Mouse (Mus musculus) limb, embryonic 13.5 days (tissue): ENCODE data around the gene Xxylt1. TPM values are rescaled to one million over a fixed set of nuclear protein-coding genes. Genes with fewer than 3 reads are reported as not detected.

Experiments
- ATAC-seq: fragments of 200-750 bp; cut with Nextera tagmentation; 2 replicates; pipeline ENCODE4 v1.8.0; 2017; ENCODE audit warnings: low read depth, moderate number of reproducible peaks, moderate TSS enrichment; ENCODE audit not compliant: low FRiP score
- H3K27ac ChIP-seq: fragments of 300-500 bp; sonication (generic); 2 replicates; pipeline ENCODE4 v1.5.1; 2015; ENCODE audit warnings: inconsistent platforms, mild to moderate bottlenecking, moderate library complexity
- H3K27me3 ChIP-seq: fragments of 300-500 bp; sonication (generic); 2 replicates; pipeline ENCODE4 v1.6.1; 2015; ENCODE audit warnings: mild to moderate bottlenecking, inconsistent platforms
- H3K36me3 ChIP-seq: fragments of 300-500 bp; sonication (generic); 2 replicates; pipeline ENCODE4 v1.6.1; 2015; ENCODE audit warnings: inconsistent platforms, mild to moderate bottlenecking, moderate library complexity
- H3K4me1 ChIP-seq: fragments of 300-500 bp; sonication (generic); 2 replicates; pipeline ENCODE4 v1.6.1; 2015; ENCODE audit warnings: inconsistent platforms
- H3K4me2 ChIP-seq: fragments of 300-500 bp; sonication (generic); replicated peaks from 2 replicates; pipeline ENCODE4 v1.6.1; 2015; ENCODE audit warnings: inconsistent platforms, mild to moderate bottlenecking, moderate library complexity
- H3K4me3 ChIP-seq: fragments of 300-500 bp; sonication (generic); 2 replicates; pipeline ENCODE4 v1.5.1; 2015; ENCODE audit warnings: moderate library complexity, mild to moderate bottlenecking, inconsistent platforms
- H3K9ac ChIP-seq: fragments of 300-500 bp; sonication (generic); 2 replicates; pipeline ENCODE4 v1.6.1; 2015; ENCODE audit warnings: mild to moderate bottlenecking, inconsistent platforms
- H3K9me3 ChIP-seq: fragments of 300-500 bp; sonication (generic); 2 replicates; pipeline ENCODE4 v1.6.1; 2016; ENCODE audit warnings: inconsistent platforms
- WGBS: fragments of 180-500 bp; shearing (Covaris S2); methylation state at CpG from one replicate; pipeline ENCODE4 v1.1.7; 2015; 5-methylcytosine and 5-hydroxymethylcytosine counted together
- polyA plus RNA-seq: library from polyadenylated mRNA; unstranded; fragments of >200 nt; fragmentation: Nextera tagmentation; extraction: Ambion mirVana; gene quantifications from 2 replicates; pipeline ENCODE4 v1.2.1, GENCODE M21; 2015

Xxylt1 gene
- polyA plus RNA-seq, 1 experiment from 2014 or later = 18.3 TPM

DNA sequence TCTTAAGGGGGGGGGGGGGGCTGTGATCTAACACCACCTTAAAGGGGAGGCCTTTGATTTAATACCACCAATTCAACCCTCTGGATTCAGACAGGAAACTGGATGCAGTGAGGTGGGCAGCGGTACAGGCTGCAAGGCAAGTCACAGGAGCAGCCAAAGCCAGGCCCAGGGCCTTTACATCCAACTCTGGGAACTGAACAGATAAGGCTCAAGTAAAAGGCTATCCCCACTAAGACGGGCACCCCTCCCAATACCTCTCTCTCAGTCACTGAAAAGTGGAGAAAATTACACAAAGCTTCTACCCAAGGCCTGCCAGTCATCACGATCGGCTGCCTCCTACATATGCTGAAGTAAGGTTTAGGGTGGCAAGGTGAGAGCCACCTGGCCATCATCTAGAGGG, 21.5 kb downstream of the Xxylt1 start:
- no peaks in the 10 kb centered on the region for H3K27me3 ChIP-seq
- 66% methylated on average over 4 of the region's 4 CpGs for WGBS
- H3K4me1 ChIP-seq = peaks cover 21% of the 10 kb centered on the region
- no peak overlapping the region for H3K4me2 ChIP-seq
- H3K9me3 ChIP-seq = no peaks in the 10 kb centered on the region
- no peak overlapping the region for H3K4me3 ChIP-seq
- H3K27ac ChIP-seq = no peak overlapping the region
- no peak for ATAC-seq
- H3K9ac ChIP-seq = no peak overlapping the region
- no peaks in the 10 kb centered on the region for H3K36me3 ChIP-seq

GRCm38 (mm10) chr16:31052812-31053211, 28.4 kb downstream of the Xxylt1 start:
- Histone ChIP-seq H3K27ac (no peak overlapping the region), H3K36me3 (0 out of 2 replicates have a peak, but pooled peaks cover 4% of the 10 kb centered on the region), H3K4me2 (no peak overlapping the region), H3K27me3 (no peaks in the 10 kb centered on the region), H3K9ac (no peak overlapping the region), H3K4me1 (peaks cover 8% of the 10 kb centered on the region), H3K4me3 (no peak overlapping the region), H3K9me3 (no peaks in the 10 kb centered on the region)
- 61% methylated on average over 6 of the region's 6 CpGs for WGBS
- no peak for ATAC-seq

DNA sequence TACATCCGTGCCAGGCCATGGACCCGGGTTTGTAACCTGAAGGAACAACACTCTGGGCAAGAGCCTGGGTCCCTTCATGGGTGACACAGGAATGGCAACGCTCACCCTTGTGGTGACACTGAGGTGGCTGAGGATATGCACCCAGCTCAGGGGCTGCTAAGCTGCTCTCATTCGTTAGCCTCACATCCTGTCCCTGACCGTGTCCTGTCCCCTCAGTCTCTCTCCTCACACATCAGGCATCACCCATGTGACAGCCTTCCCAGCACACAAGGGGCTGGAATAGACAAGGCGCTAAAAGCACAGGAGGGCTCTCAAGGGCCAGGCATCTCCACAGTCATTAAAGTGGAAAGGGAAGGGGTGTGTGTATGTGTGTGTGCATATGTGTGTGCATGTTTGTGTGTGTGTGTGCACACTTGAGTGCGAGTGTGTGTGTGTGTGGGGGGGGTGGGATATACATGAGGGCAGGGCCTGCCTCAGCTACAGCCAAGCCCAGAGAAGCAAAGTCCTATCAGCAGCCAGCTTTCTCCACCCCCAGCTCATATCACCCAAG, 29.0 kb downstream of the Xxylt1 start:
- Histone ChIP-seq H3K4me2 (no peak overlapping the region), H3K9me3 (no peaks in the 10 kb centered on the region), H3K27ac (no peak overlapping the region), H3K4me3 (no peak overlapping the region), H3K9ac (no peak overlapping the region), H3K36me3 (0 out of 2 replicates have a peak, but pooled peaks cover 4% of the 10 kb centered on the region), H3K4me1 (peaks cover 13% of the 10 kb centered on the region), H3K27me3 (no peaks in the 10 kb centered on the region)
- no peak for ATAC-seq
- WGBS = 75% methylated on average over 7 of the region's 7 CpGs

DNA sequence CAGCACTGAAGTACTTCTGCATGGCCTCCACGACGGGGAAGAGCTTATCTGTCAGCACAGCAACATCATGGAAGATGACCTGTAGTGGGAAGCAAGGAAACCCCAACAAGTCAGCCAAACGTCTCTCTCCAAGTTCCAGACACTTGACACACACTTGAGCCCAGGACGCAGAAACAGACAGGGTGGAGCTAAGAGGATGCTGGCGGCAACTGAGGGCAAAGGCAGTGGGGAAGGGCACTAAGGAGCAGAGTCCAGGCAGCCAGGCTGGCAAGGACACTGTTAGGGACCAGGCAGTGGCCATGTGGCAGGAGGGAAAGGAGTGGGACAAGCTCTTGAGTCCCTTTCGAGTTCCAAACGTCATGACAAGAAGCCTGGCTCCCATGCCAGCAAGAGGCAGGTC, 30.5 kb downstream of the Xxylt1 start:
- H3K4me2 ChIP-seq = no peak overlapping the region
- H3K27ac ChIP-seq = no peak overlapping the region
- no peak overlapping the region for H3K9ac ChIP-seq
- H3K27me3 ChIP-seq = no peaks in the 10 kb centered on the region
- ATAC-seq = no peak
- H3K36me3 ChIP-seq = 0 out of 2 replicates have a peak, but pooled peaks cover 4% of the 10 kb centered on the region
- H3K4me3 ChIP-seq = no peak overlapping the region
- H3K4me1 ChIP-seq = peaks cover 17% of the 10 kb centered on the region
- H3K9me3 ChIP-seq = no peaks in the 10 kb centered on the region
- WGBS = 90% methylated on average over 7 of the region's 7 CpGs

DNA sequence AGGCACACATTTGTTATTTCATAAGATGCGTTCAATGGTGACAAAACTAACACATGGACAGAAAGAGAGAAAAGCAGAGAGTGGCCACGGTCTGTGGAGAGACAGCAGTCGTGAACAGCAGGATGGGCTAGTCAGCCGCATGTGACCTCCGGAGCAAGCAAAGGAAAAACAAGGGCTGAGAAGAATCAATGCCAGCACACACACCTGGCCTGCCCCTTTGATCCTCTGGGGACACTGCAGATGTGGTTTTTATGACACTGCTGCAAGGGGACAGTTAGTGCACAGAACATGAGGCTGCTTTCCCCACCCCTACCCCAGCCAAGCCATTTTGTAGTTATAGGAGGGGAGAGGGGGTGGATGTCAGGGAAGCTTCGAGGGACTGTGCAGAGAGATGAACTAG, 33.0 kb downstream of the Xxylt1 start:
- Histone ChIP-seq H3K4me3 (no peak overlapping the region), H3K27ac (no peak overlapping the region), H3K9me3 (no peaks in the 10 kb centered on the region), H3K9ac (no peak overlapping the region), H3K27me3 (no peaks in the 10 kb centered on the region), H3K36me3 (0 out of 2 replicates have a peak, but pooled peaks cover 4% of the 10 kb centered on the region), H3K4me1 (peaks cover 17% of the 10 kb centered on the region), H3K4me2 (no peak overlapping the region)
- no peak for ATAC-seq
- 36% methylated on average over 6 of the region's 6 CpGs for WGBS

DNA sequence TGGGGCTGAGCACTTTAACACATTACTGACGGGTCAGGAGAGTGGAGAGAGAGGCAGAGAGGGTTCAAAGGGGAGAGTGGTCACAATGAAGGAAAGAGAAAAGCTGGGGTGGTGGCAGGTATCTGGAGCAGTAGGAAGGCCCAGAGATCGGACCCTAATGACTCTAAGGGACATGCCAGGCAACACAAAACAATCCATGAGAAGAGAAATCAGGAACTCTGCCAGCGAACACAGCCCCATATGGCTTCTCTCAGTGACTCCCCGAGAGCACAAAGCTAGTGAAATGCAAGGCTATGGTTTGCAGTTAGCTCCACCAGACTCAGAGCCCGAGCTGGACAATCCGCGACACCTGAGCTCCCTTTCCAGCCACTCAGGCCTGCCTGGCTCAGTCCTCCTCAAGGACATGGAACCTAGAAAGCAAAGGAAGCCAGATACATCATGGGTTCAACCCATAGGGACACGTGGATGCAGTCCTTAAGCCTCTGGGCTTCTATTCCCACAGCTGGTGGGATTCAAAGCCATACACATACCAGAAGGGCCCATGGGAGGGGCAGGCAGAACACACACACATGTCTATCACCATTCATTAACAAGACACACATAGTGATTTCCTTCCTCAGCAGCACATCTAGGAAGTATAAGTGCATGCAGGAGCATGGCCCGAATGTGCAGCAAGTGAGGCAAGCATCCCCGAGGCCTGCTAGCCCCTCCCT, 33.9 kb downstream of the Xxylt1 start:
- Histone ChIP-seq H3K4me2 (no peak overlapping the region), H3K27me3 (no peaks in the 10 kb centered on the region), H3K27ac (0 out of 2 replicates have a peak overlapping the region, but pooled peaks have one; percentile 12), H3K9me3 (no peaks in the 10 kb centered on the region), H3K9ac (no peak overlapping the region), H3K4me1 (peaks cover 17% of the 10 kb centered on the region), H3K36me3 (0 out of 2 replicates have a peak, but pooled peaks cover 4% of the 10 kb centered on the region), H3K4me3 (no peak overlapping the region)
- ATAC-seq = peak; percentile 48
- WGBS = 72% methylated on average over 10 of the region's 10 CpGs

DNA sequence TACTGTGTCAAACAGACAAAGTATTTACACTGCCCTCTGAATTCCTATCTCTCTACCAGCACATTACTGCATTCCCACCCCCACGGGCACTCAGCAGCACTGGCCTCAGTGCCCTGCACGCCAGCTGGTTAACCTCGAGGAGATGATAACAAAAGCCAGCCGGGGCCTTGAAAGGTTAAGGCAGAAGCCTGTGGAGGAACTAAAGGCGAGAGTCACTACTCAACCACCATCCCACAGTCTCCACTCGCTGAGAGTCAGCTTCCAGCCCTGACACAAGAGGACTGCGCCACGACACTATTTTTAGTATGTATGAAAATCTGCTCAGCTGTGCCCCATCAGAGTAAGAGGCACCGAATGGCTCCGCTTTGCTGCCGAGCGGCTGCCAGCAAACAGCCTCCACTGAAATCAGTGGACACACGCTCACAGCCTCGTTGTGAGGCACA, 35.0 kb downstream of the Xxylt1 start:
- peaks cover 17% of the 10 kb centered on the region for H3K4me1 ChIP-seq
- 61% methylated on average over 14 of the region's 14 CpGs for WGBS
- ATAC-seq = no peak
- H3K4me2 ChIP-seq = no peak overlapping the region
- 0 out of 2 replicates have a peak, but pooled peaks cover 4% of the 10 kb centered on the region for H3K36me3 ChIP-seq
- H3K9me3 ChIP-seq = no peaks in the 10 kb centered on the region
- H3K27ac ChIP-seq = no peak overlapping the region
- H3K4me3 ChIP-seq = no peak overlapping the region
- H3K27me3 ChIP-seq = no peaks in the 10 kb centered on the region
- H3K9ac ChIP-seq = no peak overlapping the region

- Histone ChIP-seq H3K4me3 (no peak overlapping the region), H3K4me1 (peaks cover 25% of the 10 kb centered on the region), H3K9me3 (no peaks in the 10 kb centered on the region), H3K9ac (no peak overlapping the region), H3K4me2 (no peak overlapping the region), H3K36me3 (0 out of 2 replicates have a peak, but pooled peaks cover 4% of the 10 kb centered on the region), H3K27me3 (no peaks in the 10 kb centered on the region), H3K27ac (no peak overlapping the region)
- ATAC-seq = no peak
- WGBS = 69% methylated on average over 5 of the region's 5 CpGs
Measured at GRCm38 (mm10) chr16:31045211-31045610, 36.0 kb downstream of the Xxylt1 start.

GRCm38 (mm10) chr16:31043136-31043535, 38.1 kb downstream of the Xxylt1 start:
- Histone ChIP-seq H3K4me2 (no peak overlapping the region), H3K9ac (no peak overlapping the region), H3K27ac (no peak overlapping the region), H3K4me1 (peaks cover 31% of the 10 kb centered on the region), H3K9me3 (no peaks in the 10 kb centered on the region), H3K36me3 (no peaks in the 10 kb centered on the region), H3K4me3 (no peak overlapping the region), H3K27me3 (no peaks in the 10 kb centered on the region)
- 89% methylated on average over 5 of the region's 5 CpGs for WGBS
- no peak for ATAC-seq

GRCm38 (mm10) chr16:31041566-31041965, 39.7 kb downstream of the Xxylt1 start:
- H3K27ac ChIP-seq = no peak overlapping the region
- no peak overlapping the region for H3K9ac ChIP-seq
- ATAC-seq = no peak
- H3K36me3 ChIP-seq = no peaks in the 10 kb centered on the region
- H3K4me3 ChIP-seq = no peak overlapping the region
- no peak overlapping the region for H3K4me2 ChIP-seq
- WGBS = 87% methylated on average over 2 of the region's 2 CpGs
- H3K9me3 ChIP-seq = no peaks in the 10 kb centered on the region
- no peaks in the 10 kb centered on the region for H3K27me3 ChIP-seq
- peaks cover 21% of the 10 kb centered on the region for H3K4me1 ChIP-seq

GRCm38 (mm10) chr16:31039803-31040459, 41.3 kb downstream of the Xxylt1 start:
- WGBS = 39% methylated on average over 9 of the region's 9 CpGs
- H3K27ac ChIP-seq = peak overlapping the region; percentile 45; the same call in 1 of the 2 replicates
- 0 out of 2 replicates have a peak, but pooled peaks have one; percentile 54 for ATAC-seq

DNA sequence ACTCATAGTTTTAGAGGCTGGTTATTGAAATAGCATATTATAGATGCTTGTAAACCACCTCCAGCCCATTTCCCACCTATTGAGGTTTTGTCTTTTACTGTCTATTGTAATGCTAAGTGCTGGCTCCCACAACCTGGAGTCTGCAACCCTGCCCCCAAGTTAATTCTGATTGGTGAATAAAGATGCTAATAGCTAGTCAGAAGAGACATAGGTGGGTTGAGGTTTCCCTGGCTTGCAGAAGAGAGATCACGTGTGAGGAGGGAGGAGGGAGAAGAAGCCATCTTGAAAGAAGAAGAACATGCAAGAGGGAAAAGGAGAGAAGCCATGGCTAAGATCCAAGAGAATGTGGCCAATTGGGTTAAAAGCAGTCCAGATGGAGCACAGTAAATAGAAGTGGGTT, 43.8 kb downstream of the Xxylt1 start:
- no peak for ATAC-seq
- Histone ChIP-seq H3K27ac (no peak overlapping the region), H3K9ac (no peak overlapping the region), H3K4me3 (no peak overlapping the region), H3K4me1 (peaks cover 40% of the 10 kb centered on the region), H3K4me2 (no peak overlapping the region), H3K9me3 (no peaks in the 10 kb centered on the region), H3K36me3 (no peaks in the 10 kb centered on the region), H3K27me3 (no peaks in the 10 kb centered on the region)
- 70% methylated on average over 1 of the region's 1 CpGs for WGBS

More at GRCm38 (mm10) chr16:31039803-31040459, 41.3 kb downstream of the Xxylt1 start:
- Histone ChIP-seq H3K4me1 (peaks cover 31% of the 10 kb centered on the region), H3K4me3 (no peak overlapping the region), H3K4me2 (no peak overlapping the region), H3K9ac (no peak overlapping the region), H3K36me3 (no peaks in the 10 kb centered on the region), H3K27me3 (no peaks in the 10 kb centered on the region), H3K9me3 (no peaks in the 10 kb centered on the region)
